Mouse (Mus musculus) lung, embryonic 15.5 days (tissue): ENCODE data around the gene Olfr812. TPM values are rescaled to one million over a fixed set of nuclear protein-coding genes. Genes with fewer than 3 reads are reported as not detected.
"Not testable (repeated sequence)": the region's sequence is repeated elsewhere in the genome, so short reads cannot be mapped to it uniquely, and the experiment has no call there.

Source experiments
- ATAC-seq: fragments of 200-750 bp; cut with Nextera tagmentation; 2 replicates; pipeline ENCODE4 v1.8.0; 2017; ENCODE audit warnings: moderate number of reproducible peaks, borderline replicate concordance; ENCODE audit not compliant: low FRiP score, low TSS enrichment; ENCODE audit errors: extremely low read depth
- H3K27ac ChIP-seq: fragments of 300-500 bp; sonication (generic); 2 replicates; pipeline ENCODE4 v1.5.1; 2015; ENCODE audit warnings: moderate library complexity, mild to moderate bottlenecking, inconsistent platforms
- H3K27me3 ChIP-seq: fragments of 300-500 bp; sonication (generic); 2 replicates; pipeline ENCODE4 v1.6.1; 2015; ENCODE audit warnings: inconsistent platforms
- H3K36me3 ChIP-seq: fragments of 300-500 bp; sonication (generic); 2 replicates; pipeline ENCODE4 v1.6.1; 2015; ENCODE audit warnings: inconsistent platforms
- H3K4me1 ChIP-seq: fragments of 300-500 bp; sonication (generic); 2 replicates; pipeline ENCODE4 v1.6.1; 2015; ENCODE audit warnings: inconsistent platforms
- H3K4me2 ChIP-seq: fragments of 300-500 bp; sonication (generic); 2 replicates; pipeline ENCODE4 v1.6.1; 2015; ENCODE audit warnings: inconsistent platforms, mild to moderate bottlenecking, moderate library complexity
- H3K4me3 ChIP-seq: fragments of 300-500 bp; sonication (generic); 2 replicates; pipeline ENCODE4 v1.5.1; 2015; ENCODE audit warnings: mild to moderate bottlenecking, inconsistent platforms
- H3K9ac ChIP-seq: fragments of 300-500 bp; sonication (generic); 2 replicates; pipeline ENCODE4 v1.6.1; 2015; ENCODE audit warnings: inconsistent platforms
- H3K9me3 ChIP-seq: fragments of 300-500 bp; sonication (generic); 2 replicates; pipeline ENCODE4 v1.6.1; 2016; ENCODE audit warnings: inconsistent platforms
- WGBS: fragments of 180-500 bp; shearing (Covaris S2); methylation state at CpG from one replicate; pipeline ENCODE4 v1.1.7; 2015; 5-methylcytosine and 5-hydroxymethylcytosine counted together
- polyA plus RNA-seq: library from polyadenylated mRNA; unstranded; fragments of >200 nt; fragmentation: Nextera tagmentation; extraction: Ambion mirVana; gene quantifications from 2 replicates; pipeline ENCODE4 v1.2.1, GENCODE M21; 2015

Gene Olfr812
- polyA plus RNA-seq, result not detected in 2 replicates

DNA sequence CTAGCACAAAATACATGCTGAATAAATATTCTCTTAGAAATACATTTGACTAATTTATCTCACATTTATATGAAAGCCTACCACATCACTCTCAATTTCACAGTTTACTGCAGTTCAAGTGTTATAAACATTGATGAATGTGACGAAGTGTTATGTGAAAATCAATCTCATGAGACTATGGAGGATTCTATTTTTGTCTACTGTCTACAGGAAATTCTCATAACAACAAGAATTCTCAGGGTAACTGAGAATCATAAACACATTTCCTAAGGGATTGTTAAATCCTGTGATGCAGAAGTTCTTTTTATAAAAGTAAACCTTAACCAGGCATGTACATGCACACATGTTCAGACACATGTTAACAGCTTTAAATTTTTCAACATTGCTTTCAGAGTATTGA is at the start of gene Olfr812:
TSS of gene Olfr812 (minus strand) at position 101 of the 400 bp plus-strand sequence.
- Histone ChIP-seq H3K27ac (no peak within 1 kb of the TSS), H3K4me3 (no peak within 1 kb of the TSS), H3K9ac (no peak within 1 kb of the TSS), H3K9me3 (no peaks in the 10 kb centered on the region), H3K4me1 (no peaks in the 10 kb centered on the region), H3K36me3 (no peaks in the 10 kb centered on the region), H3K4me2 (no peak within 1 kb of the TSS), H3K27me3 (no peaks in the 10 kb centered on the region)
- ATAC-seq, result no peak
- 22% methylated on average over 1 of the region's 1 CpGs for WGBS

DNA sequence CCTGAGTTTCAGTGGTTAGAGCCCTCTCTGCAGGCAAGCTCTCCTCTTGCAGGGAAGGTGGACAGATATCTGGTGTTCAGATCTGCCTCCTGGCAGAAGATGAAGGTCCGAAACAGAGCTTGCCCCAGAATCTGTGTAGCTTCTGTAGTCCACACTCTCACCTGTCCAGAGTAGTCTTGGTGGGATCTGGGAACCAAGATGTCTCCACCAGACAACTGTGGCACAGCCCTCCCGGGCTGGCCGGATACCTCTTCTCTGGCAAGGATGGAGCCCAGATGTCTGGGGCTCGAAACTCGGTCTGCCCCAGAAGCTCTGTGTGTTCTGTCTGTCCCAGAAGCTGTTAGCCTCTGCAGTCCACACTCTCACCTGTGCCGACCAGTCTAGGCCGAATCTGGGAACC is 40.0 kb upstream of the Olfr812 start:
- Histone ChIP-seq H3K27me3 (no peaks in the 10 kb centered on the region), H3K9ac (no peak overlapping the region), H3K4me3 (no peak overlapping the region), H3K27ac (no peak overlapping the region), H3K9me3 (no peaks in the 10 kb centered on the region), H3K4me1 (no peaks in the 10 kb centered on the region), H3K4me2 (no peak overlapping the region), H3K36me3 (no peaks in the 10 kb centered on the region)
- 92% methylated on average over 7 of the region's 7 CpGs for WGBS
- ATAC-seq, result no peak

DNA sequence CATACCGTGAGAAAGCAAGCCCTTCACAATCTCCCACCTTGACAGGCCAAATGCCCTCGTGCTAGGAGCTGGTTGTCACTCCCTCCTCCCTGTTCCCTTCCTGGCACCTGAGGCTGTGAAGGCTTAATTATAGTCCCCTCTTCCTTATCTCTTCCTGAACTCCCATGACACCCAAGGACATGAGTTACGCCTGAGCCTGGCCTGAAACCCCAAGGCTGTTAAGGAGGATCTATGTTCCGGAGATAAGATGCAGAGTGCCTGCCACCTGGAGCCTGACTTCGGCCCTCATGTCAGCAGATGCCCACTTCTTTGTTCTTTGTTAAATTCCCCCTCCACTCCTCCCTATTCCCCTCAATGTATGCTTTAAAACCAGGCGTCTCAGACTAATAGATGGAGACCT is 39.6 kb upstream of the Olfr812 start:
- WGBS, result 78% methylated on average over 6 of the region's 6 CpGs
- H3K4me2 ChIP-seq, H3K4me3 ChIP-seq, ATAC-seq, H3K9ac ChIP-seq, H3K27ac ChIP-seq, H3K9me3 ChIP-seq, H3K27me3 ChIP-seq, H3K36me3 ChIP-seq, H3K4me1 ChIP-seq: not testable (repeated sequence)

DNA sequence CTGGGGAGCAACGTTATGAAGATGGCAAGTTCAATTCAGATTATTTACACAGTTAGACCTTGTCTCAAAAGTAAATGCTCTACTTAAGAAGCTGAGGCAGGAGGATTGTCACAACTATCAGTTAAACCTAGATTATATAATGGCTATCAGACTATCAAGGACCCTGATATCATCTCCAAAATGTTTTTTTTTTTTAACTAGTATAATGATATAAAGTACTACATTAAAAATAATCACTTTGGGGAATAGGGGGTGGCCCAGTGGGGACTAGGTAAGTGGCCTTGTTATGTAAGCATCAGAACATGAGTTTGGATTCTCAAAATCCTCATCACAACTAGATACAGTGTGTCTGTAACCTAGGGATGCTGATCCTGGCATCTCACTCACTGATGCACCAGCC is 33.9 kb upstream of the Olfr812 start, which contains the start of gene Olfr814:
TSS of gene Olfr814 (minus strand) at position 101 of the 400 bp plus-strand sequence.
- H3K36me3 ChIP-seq, H3K27ac ChIP-seq, H3K4me2 ChIP-seq, ATAC-seq, H3K4me3 ChIP-seq, H3K27me3 ChIP-seq, H3K9ac ChIP-seq, H3K9me3 ChIP-seq, H3K4me1 ChIP-seq: not testable (repeated sequence)
- 40% methylated on average over 1 of the region's 1 CpGs for WGBS

DNA sequence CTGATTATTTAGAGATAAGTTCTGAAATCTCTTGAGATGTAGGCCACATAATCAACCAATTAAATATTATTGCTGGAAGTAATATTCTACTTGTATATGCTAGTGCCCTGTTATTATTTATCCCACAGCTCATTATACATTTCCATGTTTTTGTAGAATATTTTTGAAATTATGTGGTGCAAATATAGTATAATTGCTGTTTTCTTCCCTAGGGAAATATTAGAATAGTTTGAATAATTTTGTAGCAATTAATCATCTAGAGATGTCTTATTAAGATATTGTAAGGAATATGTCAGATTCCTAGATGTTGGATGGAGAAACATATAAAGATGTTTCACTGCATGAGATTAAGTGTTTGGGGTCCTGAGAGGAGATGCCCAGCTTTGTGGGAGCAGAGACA is 9.2 kb upstream of the Olfr812 start, which contains the start of gene Olfr813:
TSS of gene Olfr813 (plus strand) at position 301 of the 400 bp plus-strand sequence.
- H3K4me3 ChIP-seq, result no peak within 1 kb of the TSS
- no peak within 1 kb of the TSS for H3K9ac ChIP-seq
- no peaks in the 10 kb centered on the region for H3K27me3 ChIP-seq
- no peak within 1 kb of the TSS for H3K4me2 ChIP-seq
- no peak for ATAC-seq
- no peaks in the 10 kb centered on the region for H3K36me3 ChIP-seq
- H3K9me3 ChIP-seq, result no peaks in the 10 kb centered on the region
- no peak within 1 kb of the TSS for H3K27ac ChIP-seq
- no peaks in the 10 kb centered on the region for H3K4me1 ChIP-seq

DNA sequence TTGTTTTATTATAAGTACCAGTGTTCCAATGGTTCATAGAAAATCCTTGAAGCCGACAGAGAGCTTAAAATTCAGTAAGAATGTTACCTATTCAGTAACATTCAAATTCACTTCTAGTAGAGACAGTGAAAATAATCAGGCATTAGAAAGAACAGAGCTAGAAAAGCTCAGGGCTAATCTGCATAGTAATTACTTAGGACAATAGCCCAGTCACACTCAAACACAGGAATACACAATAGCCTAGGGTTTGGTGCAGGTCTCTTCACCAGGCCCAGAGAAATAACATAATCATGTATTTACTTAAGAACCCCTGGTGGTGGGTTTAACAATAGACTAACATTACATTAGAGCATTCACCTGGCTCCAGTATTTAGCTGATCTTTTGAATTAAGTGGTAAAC is 1.4 kb upstream of the Olfr812 start:
- H3K27ac ChIP-seq, result no peak overlapping the region
- no peaks in the 10 kb centered on the region for H3K27me3 ChIP-seq
- H3K36me3 ChIP-seq, result no peaks in the 10 kb centered on the region
- no peaks in the 10 kb centered on the region for H3K4me1 ChIP-seq
- H3K4me2 ChIP-seq, result no peak overlapping the region
- ATAC-seq, result no peak
- no peak overlapping the region for H3K9ac ChIP-seq
- no peak overlapping the region for H3K4me3 ChIP-seq
- 89% methylated on average over 1 of the region's 1 CpGs for WGBS
- H3K9me3 ChIP-seq, result no peaks in the 10 kb centered on the region

DNA sequence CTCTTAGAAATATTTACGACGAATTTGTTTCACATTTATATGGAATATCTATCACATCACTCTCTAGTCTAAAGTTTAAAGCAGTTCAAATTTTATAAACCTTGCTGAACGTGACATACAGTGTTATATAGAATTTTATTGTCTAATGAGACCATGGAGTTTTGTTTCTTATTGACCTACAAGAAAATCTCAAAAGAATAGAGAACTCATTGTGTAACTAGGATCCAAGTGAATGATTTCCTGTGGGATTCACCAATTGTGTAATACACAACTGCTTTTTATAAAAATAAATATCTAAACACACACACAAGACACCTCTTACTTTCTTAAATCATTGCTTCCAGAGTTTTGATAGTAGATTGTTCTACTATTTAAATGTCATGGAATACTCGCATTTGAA is 41.6 kb downstream of the Olfr812 start, which contains the start of gene Olfr811:
TSS of gene Olfr811 (minus strand) at position 101 of the 400 bp plus-strand sequence.
- H3K4me2 ChIP-seq, result no peak within 1 kb of the TSS
- H3K4me3 ChIP-seq, result no peak within 1 kb of the TSS
- ATAC-seq, result no peak
- no peaks in the 10 kb centered on the region for H3K4me1 ChIP-seq
- H3K36me3 ChIP-seq, result no peaks in the 10 kb centered on the region
- H3K27me3 ChIP-seq, result no peaks in the 10 kb centered on the region
- H3K27ac ChIP-seq, result no peak within 1 kb of the TSS
- no peak within 1 kb of the TSS for H3K9ac ChIP-seq
- 77% methylated on average over 4 of the region's 4 CpGs for WGBS
- H3K9me3 ChIP-seq, result no peaks in the 10 kb centered on the region

DNA sequence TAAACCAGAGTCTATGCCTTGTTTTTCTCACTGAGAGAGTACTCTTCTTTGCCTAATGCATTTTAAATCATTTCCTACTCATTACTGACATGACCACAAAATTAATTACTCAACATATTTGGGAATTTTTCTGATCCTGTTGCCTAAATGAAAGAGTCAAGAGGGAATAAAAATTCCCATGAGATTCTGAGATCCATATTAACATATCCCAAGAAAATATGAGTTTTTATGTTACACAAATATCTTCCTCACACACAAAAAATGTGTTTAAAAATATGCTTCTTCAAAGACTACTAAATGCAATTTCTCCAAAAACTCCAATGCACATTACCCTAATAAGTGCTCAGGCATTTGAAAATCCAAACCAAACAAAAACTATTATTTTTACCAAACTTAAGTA is 51.1 kb downstream of the Olfr812 start, which contains the start of gene Olfr810:
TSS of gene Olfr810 (minus strand) at position 101 of the 400 bp plus-strand sequence.
- Histone ChIP-seq H3K4me3 (no peak within 1 kb of the TSS), H3K9me3 (no peaks in the 10 kb centered on the region), H3K27ac (no peak within 1 kb of the TSS), H3K4me1 (no peaks in the 10 kb centered on the region), H3K36me3 (no peaks in the 10 kb centered on the region), H3K4me2 (no peak within 1 kb of the TSS), H3K27me3 (no peaks in the 10 kb centered on the region), H3K9ac (no peak within 1 kb of the TSS)
- ATAC-seq, result no peak

Other genes with a start within 250 kb of the Olfr812 start
- gene Olfr796, start 233.5 kb downstream of the Olfr812 start, polyA plus RNA-seq, result not detected in 2 replicates
- gene Olfr798, start 218.2 kb downstream of the Olfr812 start, polyA plus RNA-seq, result not detected in 2 replicates
- gene Olfr799, start 208.6 kb downstream of the Olfr812 start, polyA plus RNA-seq, result not detected in 2 replicates
- not detected in 2 replicates for gene Olfr800, start 188.4 kb downstream of the Olfr812 start, polyA plus RNA-seq
- gene Olfr801, start 172.2 kb downstream of the Olfr812 start, polyA plus RNA-seq, result not detected in 2 replicates
- not detected in 2 replicates for gene Olfr802, start 157.9 kb downstream of the Olfr812 start, polyA plus RNA-seq
- not detected in 2 replicates for gene Olfr803, start 151.8 kb downstream of the Olfr812 start, polyA plus RNA-seq
- not detected in 2 replicates for gene Olfr804, start 142.9 kb downstream of the Olfr812 start, polyA plus RNA-seq
- gene Olfr805, start 116.7 kb downstream of the Olfr812 start, polyA plus RNA-seq, result not detected in 2 replicates
- not detected in 2 replicates for gene Olfr806, start 104.2 kb downstream of the Olfr812 start, polyA plus RNA-seq
- gene Olfr807, start 88.3 kb downstream of the Olfr812 start, polyA plus RNA-seq, result not detected in 2 replicates
- gene Olfr808, start 80.6 kb downstream of the Olfr812 start, polyA plus RNA-seq, result not detected in 2 replicates
- not detected in 2 replicates for gene Olfr809, start 71.5 kb downstream of the Olfr812 start, polyA plus RNA-seq
- not detected in 2 replicates for gene Olfr810, start 51.2 kb downstream of the Olfr812 start, polyA plus RNA-seq
- gene Olfr811, start 41.7 kb downstream of the Olfr812 start, polyA plus RNA-seq, result not detected in 2 replicates
- not detected in 2 replicates for gene Olfr813, start 9.3 kb upstream of the Olfr812 start, polyA plus RNA-seq
- gene Olfr814, start 33.8 kb upstream of the Olfr812 start, polyA plus RNA-seq, result not detected in 2 replicates
- not detected in 2 replicates for gene Olfr815, start 59.8 kb upstream of the Olfr812 start, polyA plus RNA-seq
- not detected in 2 replicates for gene Olfr816, start 69.5 kb upstream of the Olfr812 start, polyA plus RNA-seq
- not detected in 2 replicates for gene Olfr818, start 103.0 kb upstream of the Olfr812 start, polyA plus RNA-seq
- gene Olfr819, start 121.2 kb upstream of the Olfr812 start, polyA plus RNA-seq, result not detected in 2 replicates
- gene Olfr247, start 130.0 kb upstream of the Olfr812 start, polyA plus RNA-seq, result not detected in 2 replicates
- not detected in 2 replicates for gene Gm10310, start 139.0 kb upstream of the Olfr812 start, polyA plus RNA-seq
- not detected in 2 replicates for gene Olfr820, start 166.5 kb upstream of the Olfr812 start, polyA plus RNA-seq
- gene Olfr821, start 184.3 kb upstream of the Olfr812 start, polyA plus RNA-seq, result not detected in 2 replicates
- not detected in 2 replicates for gene Olfr822, start 225.1 kb upstream of the Olfr812 start, polyA plus RNA-seq